Mouse (Mus musculus): ENCODE data around the gene Vil1.

Vil1 gene

DNA sequence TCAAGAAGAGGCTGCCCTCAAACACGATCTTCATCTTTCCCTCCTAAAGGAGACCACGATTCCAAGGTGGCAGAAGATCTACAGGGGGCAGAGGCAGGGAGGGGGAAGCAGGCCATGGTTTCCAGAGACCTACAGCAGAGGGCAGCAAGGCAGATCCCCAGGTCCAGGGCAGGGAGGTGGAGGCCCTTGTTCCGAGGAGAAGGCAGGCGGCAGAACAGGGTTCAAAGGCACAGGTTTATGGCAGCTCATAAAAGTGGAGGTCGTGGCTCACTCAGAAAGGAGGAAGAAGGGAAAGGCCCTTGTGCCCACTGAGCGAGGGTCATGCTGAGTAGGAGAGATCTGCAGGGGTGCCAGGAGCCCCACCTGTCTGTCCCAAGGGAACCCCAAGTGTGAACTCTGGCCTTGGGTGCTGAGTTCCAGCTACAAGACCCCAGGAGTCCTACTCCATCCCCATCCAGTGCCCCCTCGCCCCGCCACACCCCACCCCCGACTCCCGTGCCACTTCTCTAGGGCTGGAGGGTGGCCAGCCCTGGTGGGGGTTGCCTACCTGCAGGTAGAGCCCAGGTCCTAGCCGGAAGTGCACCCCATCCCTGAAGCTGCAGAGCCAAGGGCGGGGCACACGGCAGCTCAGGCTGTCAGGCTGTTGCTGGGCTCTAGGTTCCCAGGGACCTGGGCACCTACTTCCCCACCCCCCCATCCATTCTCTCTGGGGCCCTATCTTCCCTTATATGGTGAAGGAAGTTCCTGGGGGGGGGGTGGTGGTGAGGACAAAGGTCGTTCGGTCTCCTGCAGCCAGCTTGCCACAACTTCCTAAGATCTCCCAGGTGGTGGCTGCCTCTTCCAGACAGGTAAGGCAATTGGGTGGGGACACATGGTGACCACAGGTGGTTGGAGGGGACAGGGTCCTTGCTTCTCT, at the start of gene Vil1:
Vil1 (plus strand) TSS at position 788 of the 916 bp plus-strand sequence.
- peak; percentile 71 for DNase-seq

DNA sequence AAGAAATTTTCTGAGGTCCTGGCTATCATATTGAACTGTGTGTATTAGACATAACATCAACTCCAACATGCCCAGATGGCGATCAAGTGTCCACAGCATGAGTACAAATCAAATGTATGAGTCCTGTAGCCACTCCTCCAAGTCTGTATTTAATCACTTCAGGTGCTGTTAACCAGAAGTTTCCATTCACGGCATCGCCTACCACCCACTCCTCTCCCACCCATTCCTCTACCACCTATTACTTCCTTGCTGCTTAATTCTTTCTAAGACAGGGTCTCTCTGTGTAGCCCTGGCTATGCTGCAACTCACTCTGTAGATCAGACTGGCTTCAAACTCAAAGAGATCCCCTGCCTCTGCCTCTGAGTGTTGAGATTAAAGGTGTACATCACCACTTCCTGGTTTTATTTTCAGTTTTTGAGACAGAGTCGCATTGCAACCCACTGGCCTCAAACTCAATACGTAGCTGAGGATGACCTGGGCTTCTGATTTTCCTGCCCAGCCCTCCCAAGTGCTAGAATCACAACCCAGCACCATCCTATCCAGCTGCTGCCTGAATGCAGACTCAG, 49.1 kb upstream of the Vil1 start:
- DNase-seq, result no peak

DNA sequence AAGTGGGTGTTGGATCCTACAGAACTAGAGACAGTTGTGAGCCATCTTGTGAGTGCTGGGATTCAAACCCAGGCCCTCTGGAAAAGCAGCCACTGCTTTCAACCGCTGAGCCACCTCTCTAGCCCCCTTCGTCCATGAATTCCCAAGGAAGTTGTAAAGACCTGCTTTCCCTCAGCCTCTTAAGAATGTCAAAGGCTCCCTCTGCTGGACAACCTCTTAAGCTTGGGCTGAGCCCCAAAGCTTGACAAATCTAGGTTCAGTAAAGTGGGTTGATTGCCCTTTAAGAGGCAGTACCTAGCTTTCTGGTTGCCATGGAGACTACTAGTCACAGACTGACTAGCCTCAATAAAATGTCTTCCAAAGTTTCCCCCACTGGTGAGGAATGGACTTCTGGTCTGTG, 47.4 kb upstream of the Vil1 start, which contains the start of gene Catip:
Catip (plus strand) TSS at position 297 of the 400 bp plus-strand sequence.
- peak; percentile 86 to 87 for DNase-seq

DNA sequence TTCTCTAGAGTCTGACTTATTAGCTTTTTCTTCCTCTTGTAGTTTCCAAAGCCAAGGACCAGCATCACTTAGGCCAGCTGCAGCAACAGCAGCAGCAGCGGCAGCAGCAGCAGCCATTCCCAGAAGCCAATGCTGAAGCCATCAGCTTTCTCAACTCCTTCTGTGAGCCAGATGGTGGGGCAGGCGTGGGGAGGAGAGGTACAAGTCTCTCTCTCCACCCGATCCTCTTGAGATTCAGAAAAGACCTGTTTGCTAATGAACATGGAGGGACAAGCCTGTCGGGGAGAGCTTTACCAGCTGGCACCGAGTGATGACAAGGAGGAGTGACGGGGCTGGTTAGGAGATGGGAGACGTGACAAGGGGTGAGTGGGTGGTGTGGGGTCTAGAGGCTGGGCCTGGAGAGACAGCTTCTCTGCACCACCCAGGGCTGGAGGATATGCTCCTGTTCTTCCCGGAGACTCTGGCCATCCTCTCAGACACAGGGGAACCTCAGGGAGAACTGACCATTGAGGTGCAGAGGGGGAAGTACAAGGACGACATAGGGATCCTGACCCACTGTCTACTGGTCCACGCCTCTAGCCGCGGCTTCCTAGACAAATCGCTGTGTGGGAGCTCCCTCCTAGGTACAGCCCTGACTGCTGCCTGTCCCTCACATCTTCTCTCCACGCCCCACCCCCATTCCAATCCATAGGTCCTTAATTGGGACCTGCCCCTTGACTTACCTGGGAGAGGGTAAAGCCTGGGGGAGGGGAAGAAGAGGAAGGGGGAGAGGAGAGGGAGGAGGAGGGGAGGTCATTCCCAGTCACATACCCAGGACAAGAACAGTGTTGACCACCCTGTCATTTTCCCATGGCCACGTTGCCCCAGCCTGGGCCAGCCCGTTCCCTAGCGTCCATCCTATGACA, 46.6 kb upstream of the Vil1 start:
- no peak for DNase-seq

DNA sequence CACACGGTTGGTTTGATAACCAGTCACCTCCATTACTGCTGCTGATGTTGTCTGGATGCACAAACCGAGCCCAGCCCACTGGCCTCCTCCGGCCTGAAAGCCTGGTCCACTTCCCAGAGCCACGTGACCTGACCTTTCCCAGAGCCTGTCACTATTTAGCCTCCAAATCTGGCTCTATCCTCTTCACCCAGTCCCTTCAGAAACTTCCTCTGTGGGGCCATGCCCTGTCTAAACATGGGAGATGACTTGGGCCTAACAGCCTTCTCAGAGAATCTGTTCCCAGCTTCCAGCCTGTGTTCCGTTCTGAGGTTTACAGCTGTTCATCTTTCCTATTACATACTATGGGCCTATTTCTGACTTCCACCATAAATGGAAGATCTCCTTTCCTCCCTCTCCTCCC, 45.7 kb upstream of the Vil1 start:
- DNase-seq, result no peak

DNA sequence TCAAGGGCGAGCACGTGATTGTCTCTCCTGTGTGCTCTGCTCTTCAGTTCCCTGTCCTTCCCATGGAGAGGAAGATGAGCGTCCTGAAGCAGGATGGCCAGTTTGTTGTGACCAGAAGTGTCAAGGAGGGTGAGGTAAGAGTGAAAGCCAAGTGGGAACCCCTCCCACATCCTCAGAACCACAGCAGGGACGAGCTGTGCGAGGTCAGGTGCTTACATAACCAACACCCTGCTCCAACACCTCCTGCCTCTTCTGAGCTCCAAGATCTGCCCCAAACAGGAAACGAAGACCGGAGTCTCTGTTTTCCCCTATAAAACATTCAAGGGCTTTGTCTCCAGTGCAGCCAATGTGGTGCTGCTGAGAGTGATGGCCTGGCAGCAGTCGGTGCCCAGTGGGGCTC, 44.9 kb upstream of the Vil1 start:
- DNase-seq, result no peak

DNA sequence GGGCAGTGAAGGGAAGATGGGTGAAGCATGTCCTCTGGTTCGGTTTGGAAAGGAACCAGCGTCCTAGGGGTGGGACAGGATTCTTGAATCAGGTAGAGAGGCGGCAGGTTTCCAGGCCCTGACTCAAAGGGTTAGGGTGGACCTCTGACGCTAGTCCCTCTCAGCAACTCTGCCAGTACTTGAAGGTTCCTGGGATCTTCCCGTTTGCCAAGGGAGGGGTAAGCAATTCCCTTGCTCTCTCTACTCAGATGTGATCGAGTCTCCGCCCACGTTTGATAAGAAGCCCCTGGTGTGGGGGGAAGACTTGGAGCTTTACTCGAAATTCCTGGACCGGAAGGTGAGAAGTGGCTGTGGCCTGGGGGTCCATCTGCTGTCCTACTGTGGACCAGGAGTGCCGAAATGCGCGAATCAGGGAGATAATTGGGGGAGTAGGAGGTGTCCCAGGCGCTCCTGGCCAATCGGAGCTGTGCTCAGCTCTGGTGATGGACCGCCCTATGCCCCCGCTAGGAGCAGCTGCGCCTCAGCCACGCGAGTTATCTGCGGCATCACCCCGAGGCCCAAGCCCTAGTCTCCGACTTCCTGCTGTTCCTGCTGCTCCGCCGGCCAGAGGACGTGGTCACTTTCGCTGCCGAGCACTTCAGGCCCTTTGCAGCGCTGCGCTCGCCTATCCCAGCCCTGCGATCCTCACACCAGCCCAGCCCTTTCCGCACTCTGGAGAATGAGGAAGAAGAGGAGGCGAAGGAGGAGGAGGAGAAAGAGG, 41.1 kb upstream of the Vil1 start:
- peak; percentile 48 to 64 for DNase-seq

DNA sequence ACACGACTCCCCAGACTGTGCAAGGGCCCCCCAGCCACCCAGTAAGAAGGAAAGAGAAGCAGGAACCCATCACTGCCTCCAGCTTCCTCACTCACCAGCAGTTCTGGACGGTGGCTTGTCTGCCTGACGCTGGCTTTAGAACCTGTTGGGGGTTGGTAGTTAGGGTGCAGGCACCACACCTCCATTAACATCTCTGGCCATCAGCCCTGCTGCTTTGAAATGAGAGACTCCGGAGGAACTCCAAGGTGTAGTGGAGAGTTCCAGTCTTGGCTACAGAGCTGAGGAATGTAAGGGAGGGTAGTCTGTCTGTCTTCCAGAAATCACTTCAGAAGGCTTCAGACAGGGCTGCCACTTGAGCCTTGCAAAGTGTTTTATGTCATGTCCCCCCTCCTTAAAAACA, 39.1 kb upstream of the Vil1 start:
- no peak for DNase-seq

DNA sequence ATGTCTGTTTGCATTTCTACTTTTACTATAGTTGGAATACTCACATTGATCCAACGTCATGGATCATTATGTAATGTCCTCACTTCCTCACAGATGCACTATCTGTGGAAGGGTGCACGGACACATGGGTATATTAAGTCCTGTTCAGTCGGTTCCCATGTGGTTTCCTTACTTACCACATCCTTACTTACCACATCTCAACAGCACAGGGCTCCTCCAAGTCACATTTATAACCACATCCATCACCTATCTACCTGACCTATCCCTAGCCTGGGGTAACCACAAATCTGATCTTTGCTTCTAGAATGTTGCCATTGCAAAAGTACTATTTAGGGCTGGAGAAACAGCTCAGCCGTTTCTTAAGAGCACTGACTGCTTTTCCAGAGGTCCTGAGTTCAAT, 35.8 kb upstream of the Vil1 start:
- no peak for DNase-seq

DNA sequence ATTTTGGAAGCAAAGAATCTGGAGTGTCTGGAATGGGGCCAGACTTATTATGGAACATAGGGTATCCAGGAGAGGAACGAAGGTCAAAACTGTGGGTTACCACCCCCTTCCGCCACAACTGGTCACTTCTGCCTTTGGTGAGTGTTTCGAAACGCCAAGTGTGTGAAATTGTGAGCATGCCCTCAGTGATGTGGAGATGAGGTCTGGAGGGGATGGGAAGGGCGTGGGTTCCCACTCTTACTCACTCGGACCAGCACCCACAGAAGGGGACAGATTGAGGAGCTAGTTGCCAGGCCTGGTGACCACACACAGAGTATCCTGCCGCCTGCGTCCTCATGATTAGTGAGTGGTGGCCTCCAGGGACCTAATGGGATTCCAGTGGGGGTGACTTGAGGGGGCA, 34.2 kb upstream of the Vil1 start, which contains the start of gene Slc11a1:
Slc11a1 (plus strand) TSS at position 216 of the 400 bp plus-strand sequence.
- DNase-seq, result no peak

DNA sequence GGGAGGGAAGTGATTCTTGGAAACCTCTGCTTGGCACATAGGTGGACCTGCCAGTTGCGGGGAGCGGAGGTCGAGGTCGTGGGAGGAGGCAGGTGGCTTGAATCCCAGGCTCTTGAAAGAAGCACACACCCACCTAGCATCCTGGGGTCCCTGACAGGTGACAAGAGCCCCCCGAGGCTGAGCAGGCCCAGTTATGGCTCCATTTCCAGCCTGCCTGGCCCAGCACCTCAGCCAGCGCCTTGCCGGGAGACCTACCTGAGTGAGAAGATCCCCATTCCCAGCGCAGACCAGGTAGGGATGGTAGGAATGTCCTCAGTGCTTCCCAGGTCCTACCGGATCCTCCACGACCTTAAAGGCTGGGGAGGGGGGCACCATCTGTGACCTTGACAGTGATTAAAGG, 33.6 kb upstream of the Vil1 start:
- DNase-seq, result no peak

DNA sequence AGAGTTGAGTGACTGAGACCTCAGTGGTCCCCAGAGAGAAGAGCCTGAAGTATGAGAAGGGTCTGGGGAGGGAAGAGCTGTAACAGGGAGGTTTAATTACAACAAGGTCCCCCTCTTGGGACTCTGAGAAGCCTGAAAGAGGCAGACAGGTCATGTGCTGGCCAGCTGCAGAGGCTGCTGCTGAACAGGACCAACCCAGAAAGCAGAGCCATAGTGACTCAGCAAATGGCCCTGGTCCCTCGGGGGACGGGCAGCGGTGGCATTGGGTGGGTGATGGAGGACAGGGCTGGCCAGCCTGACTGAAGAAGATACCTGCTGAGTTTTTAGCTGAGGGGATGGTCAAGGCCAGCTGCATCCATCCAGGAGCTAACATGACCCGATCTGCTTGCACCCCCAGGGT, 32.8 kb upstream of the Vil1 start:
- no peak for DNase-seq

DNA sequence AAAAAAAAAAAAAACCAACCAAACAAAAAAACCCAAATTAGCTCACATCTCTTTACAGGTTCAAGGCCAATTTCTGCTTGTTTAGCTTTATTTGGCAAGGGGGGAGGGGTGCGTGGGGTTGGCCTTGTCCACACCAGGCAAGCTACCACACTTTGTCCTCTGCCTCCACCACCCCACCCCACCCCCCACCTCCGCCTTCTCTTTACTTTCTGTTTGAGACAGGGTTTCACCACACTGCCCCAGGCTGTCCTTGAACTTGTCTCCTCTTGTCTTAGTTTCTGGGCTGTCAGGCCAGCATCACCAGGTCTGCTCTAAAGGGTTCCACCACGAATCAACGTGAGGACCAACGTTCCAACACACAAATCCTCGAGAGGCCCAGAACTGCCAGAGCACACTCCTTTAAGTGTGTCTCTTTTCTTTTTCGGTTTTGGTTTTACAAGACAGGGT, 30.1 kb upstream of the Vil1 start:
- DNase-seq, result no peak

DNA sequence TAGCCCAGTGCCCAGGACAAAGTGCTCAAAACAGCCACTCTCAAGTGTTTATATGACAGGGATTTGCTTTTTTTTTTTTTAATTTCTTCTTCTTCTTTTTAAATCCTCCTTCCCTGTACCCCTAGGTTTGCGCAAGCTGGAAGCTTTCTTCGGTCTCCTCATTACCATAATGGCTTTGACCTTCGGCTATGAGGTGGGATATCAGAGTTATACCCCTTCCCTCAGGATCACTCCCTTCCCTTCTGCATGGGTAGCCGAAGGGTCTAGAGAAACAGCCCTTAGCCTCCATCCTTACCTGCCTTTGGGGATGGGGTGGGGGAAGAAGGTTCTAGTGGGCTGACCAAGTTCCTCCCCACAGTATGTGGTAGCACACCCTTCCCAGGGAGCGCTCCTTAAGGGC, 28.7 kb upstream of the Vil1 start:
- no peak for DNase-seq

DNA sequence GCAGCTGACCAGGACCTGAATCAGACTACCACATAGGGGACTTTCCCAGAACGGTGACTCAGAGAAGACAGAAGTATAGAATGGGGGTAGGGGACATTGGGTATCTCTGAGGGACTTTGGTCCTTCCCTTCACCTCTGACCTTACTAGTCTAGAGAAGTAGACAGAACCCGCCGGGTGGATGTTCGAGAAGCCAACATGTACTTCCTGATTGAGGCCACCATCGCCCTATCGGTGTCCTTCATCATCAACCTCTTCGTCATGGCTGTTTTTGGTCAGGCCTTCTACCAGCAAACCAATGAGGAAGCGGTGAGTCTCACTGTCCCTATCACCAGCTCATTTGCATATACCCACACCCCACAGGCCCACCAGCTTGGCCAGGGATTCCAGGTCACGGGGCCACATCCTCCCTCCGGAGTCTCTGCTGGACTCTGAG, 27.6 kb upstream of the Vil1 start:
- no peak for DNase-seq

DNA sequence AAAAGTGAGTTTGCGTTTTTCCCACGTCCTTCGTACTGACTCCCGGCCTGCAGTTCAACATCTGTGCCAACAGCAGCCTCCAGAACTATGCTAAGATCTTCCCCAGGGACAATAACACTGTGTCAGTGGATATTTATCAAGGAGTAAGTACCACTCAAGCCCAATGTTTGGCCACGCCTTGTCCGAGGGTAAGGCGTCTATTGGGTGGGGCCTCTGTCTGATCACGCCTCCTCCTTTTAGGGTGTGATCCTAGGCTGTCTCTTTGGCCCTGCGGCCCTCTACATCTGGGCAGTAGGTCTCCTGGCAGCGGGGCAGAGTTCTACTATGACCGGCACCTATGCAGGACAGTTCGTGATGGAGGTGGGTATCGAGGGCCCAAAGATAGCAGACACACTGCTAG, 25.8 kb upstream of the Vil1 start:
- no peak for DNase-seq

DNA sequence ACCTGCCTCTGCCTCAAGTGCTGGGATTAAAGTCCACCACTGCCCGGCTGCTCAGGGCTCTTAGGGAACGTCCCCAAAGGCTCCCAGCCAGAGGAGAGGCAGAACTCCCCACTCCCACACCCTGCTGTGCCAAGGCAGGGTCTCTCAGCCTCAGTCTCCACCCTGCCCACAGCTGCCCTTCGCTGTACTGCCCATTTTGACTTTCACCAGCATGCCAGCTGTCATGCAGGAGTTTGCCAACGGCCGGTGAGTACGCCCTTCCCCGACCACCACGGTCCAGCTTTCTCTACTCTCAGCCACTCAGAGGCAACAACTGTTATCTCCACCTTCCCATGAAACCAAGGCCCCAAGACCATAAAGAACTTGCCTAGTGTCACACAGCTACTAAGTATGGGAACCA, 24.7 kb upstream of the Vil1 start:
- DNase-seq, result no peak

DNA sequence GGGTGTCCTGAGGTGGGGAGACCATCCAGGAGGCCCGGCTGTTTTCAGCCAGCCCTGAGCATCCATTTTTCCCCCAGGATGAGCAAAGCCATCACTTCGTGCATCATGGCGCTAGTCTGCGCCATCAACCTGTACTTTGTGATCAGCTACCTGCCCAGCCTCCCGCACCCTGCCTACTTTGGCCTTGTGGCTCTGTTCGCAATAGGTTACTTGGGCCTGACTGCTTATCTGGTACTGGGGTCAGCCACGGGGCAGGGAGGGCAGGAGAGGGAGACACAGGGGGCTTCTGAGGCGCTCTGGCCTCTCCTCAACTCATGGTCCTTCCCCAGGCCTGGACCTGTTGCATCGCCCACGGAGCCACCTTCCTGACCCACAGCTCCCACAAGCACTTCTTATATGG, 24.1 kb upstream of the Vil1 start:
- no peak for DNase-seq

DNA sequence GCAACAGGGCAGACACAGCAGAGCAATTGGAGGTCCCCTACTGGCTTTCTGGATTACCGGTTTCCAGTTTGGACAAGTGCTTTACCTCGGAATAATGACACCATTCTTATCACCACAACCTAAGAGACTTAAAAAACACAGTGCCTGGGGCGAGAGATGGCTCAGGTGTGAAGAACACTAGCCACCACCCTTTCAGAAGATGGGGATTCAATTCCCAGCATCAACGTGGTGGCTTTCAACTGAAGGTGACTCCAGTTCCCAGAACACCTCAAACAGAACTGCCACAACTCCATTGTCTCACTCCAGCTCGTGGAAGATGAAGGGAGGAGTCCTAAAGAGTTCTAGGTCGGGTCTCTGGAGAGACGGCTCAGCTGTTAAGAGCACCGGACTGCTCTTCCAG, 23.6 kb upstream of the Vil1 start:
- no peak for DNase-seq

DNA sequence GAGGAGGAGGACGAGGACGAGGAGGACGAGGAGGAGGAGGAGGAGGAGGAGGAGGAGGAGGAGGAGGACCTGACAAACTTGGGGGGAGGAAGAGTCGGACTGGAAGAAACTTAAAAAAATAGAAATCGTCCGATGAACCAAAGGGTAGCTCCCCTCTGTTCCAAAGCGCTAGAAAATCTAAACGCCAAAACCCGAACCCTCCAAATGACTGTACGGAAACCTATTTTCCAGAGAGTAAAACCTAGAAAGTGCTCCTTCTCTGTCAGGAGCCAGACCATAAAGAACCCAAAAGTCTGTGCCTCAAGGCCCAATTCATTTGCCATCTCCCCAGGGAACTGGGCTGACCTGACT, 22.8 kb upstream of the Vil1 start:
- DNase-seq, result no peak

DNA sequence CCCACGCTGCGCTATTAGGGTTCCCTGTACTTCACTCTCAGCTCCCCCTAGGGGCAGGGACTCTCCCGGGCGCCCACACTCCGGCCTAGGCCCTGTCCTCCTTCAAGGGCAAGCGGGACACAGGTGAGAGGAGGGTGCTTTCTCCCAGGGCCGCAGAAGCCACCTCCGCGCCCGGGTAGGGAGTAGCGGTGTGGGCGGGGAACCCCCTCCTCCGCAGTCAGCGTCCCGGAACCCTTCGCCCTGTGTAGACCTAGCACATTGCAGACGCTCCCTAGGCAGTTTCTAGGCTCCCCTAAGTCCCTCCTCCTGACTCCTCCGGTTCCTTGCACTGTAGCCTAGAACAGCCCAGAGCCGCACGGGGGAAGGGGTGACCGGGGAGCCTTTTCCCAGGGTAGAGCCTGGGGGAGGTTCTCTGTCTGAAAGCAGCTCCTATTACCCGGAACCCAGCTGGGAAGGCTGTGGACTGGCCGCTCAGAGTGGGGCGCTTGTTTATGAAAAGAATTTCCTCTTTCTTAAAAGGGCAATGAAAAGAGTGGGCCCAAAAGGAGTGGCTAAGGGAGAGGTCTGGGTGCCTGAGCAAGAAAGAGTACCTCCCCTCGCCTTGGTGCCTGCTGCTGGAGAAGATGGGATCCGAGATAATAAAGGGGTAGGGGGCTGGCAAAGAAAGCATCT, 22.3 kb upstream of the Vil1 start:
- peak; percentile 95 to 97 for DNase-seq
